Mouse (Mus musculus) E14TG2a.4 (cell line): ENCODE data around the gene Ap1ar.

Experiments
- CTCF ChIP-seq: conservative IDR thresholded peaks from 2 replicates; pipeline ENCODE4 v1.5.1; 2014; ENCODE audit warnings: low read length
- NANOG ChIP-seq: IDR thresholded peaks from 2 replicates; pipeline ENCODE4 v1.6.1; 2014; ENCODE audit warnings: borderline replicate concordance, low read length, mixed read lengths
- POU5F1 ChIP-seq: IDR thresholded peaks from 2 replicates; pipeline ENCODE4 v1.6.1; 2014; ENCODE audit warnings: low read length, borderline replicate concordance

GRCm38 (mm10) chr3:127841926-127842325 lies 4.6 kb upstream of the Ap1ar start:
- TF ChIP-seq CTCF (no peak), POU5F1 (no peak), NANOG (no peak)
